Mouse (Mus musculus) embryonic fibroblast, embryonic 13.5 days (primary cell): ENCODE results near the gene Kcnk6. TPM values are rescaled to one million over a fixed set of nuclear protein-coding genes. Genes with fewer than 3 reads are reported as not detected.
"Not testable (repeated sequence)": the region's sequence is repeated elsewhere in the genome, so short reads cannot be mapped to it uniquely, and the experiment has no call there.

Source experiments
- H3K27ac ChIP-seq: 2 replicates; pipeline ENCODE4 v1.5.1; 2012; ENCODE audit warnings: low read length, control low read depth, inconsistent platforms; ENCODE audit not compliant: insufficient read depth
- H3K4me1 ChIP-seq: 2 replicates; pipeline ENCODE4 v1.6.1; 2011; ENCODE audit warnings: low read length; ENCODE audit not compliant: control insufficient read depth, insufficient read depth
- H3K4me3 ChIP-seq: 2 replicates; pipeline ENCODE4 v1.5.1; 2011; ENCODE audit warnings: mild to moderate bottlenecking, control low read depth, low read length; ENCODE audit not compliant: insufficient read depth
- CTCF ChIP-seq: IDR thresholded peaks from 2 replicates; pipeline ENCODE4 v1.5.1; 2011; ENCODE audit warnings: mild to moderate bottlenecking, control low read depth, low read length, moderate library complexity, borderline replicate concordance; ENCODE audit not compliant: insufficient read depth
- POLR2A ChIP-seq: IDR thresholded peaks from 2 replicates; pipeline ENCODE4 v1.6.1; 2011; ENCODE audit warnings: low read depth, mild to moderate bottlenecking, control low read depth, low read length, moderate library complexity
- polyA plus RNA-seq: library from polyadenylated mRNA; stranded (reverse); fragments of >200 nt; gene quantifications from 2 replicates; pipeline ENCODE4 v1.2.4, GENCODE M21; 2011; ENCODE audit warnings: low read depth; ENCODE audit not compliant: missing spikeins, insufficient read length

The Kcnk6 gene
- polyA plus RNA-seq, 1 experiment, result 2.7 TPM

DNA sequence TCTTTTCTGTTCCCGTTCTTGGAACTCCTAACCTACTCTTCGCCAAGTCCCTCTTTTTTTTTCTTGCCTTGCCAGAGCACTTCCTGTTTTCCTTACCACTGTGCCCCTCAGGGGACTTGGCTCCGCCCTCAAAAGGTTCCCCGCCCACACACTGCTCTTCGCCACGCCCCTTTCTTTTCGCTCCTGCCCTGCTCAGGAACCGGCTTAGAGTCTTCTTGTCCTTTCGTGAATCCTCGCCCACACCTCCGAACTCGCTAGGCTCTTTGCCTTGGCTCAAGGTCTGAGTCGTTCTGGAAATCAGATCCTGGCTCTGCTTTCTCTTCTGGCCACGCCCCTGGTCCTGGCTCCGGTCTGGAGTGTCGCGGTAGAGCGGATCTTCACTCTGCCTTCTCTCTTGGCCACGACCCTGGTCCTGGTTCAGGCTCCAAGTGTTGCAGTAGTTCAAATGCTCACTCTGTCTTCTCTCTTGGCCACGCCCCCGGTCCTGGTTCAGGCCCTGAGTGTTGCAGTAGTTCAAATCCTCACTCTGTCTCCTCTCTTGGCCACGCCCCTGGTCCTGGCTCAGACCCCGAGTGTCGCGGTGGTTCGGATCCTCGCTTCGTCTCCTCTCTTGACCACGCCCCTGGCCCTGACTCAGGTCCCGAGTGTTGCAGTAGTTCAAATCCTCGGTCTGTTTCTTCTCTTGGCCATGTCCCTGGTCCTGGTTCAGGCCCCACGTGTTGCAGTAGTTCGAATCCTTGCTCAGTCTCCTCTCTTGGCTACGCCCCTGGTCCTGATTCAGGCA is 20.7 kb downstream of the Kcnk6 start:
- Histone ChIP-seq H3K27ac (peak overlapping the region; percentile 3), H3K4me1 (no peaks in the 10 kb centered on the region), H3K4me3 (peak overlapping the region; percentile 3)
- TF ChIP-seq POLR2A (peak; percentile 68), CTCF (no peak)

- not testable (repeated sequence) for H3K4me3 ChIP-seq, H3K4me1 ChIP-seq
- H3K27ac ChIP-seq, result peak overlapping the region; percentile 3
Measured at GRCm38 (mm10) chr7:29211013-29211412, 21.3 kb downstream of the Kcnk6 start.

GRCm38 (mm10) chr7:29202577-29202976 is 29.7 kb downstream of the Kcnk6 start:
- H3K4me1 ChIP-seq, result no peaks in the 10 kb centered on the region
- H3K4me3 ChIP-seq, result no peak overlapping the region
- TF ChIP-seq POLR2A (no peak), CTCF (no peak)
- H3K27ac ChIP-seq, result no peak overlapping the region

DNA sequence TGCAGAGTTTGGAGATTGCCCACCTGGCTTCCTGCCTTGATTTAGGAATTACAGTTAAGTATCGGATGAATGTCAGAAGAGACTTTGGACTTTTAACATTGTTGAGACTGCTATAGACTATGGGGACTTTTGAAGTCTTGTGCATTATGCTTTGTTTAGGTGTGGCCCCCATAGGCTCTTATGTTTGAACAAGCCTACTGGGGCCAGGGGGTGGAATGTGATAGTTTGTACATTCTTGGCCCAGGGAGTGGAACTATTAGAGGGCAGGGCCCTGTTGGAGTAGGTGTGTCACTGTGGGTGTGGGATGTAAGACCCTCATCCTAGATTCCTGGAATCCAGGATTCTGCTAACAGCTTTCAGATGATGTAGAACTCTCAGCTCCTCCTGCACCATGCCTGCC is 38.1 kb downstream of the Kcnk6 start:
- H3K4me3 ChIP-seq, H3K4me1 ChIP-seq, H3K27ac ChIP-seq: not testable (repeated sequence)

DNA sequence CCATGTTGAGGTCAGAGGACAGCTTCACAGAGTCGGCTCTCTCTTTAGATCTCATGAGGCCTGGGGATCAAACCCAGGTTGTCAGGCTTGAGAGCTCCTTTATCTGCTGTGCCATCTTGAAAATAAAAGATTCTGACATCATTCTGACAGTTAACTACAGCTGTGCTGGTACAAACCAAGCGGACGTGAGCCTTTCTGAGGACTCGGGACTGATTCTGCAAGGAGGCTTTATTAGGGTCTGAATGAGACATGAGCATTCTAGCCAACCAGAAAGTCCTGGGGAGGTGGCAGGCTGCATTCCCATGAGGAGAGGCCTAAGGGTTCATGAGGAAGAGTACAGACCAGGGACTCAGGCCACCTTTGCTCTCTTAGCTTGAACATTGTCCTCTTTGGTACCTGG is 51.0 kb downstream of the Kcnk6 start:
- H3K4me3 ChIP-seq, H3K4me1 ChIP-seq, H3K27ac ChIP-seq: not testable (repeated sequence)

DNA sequence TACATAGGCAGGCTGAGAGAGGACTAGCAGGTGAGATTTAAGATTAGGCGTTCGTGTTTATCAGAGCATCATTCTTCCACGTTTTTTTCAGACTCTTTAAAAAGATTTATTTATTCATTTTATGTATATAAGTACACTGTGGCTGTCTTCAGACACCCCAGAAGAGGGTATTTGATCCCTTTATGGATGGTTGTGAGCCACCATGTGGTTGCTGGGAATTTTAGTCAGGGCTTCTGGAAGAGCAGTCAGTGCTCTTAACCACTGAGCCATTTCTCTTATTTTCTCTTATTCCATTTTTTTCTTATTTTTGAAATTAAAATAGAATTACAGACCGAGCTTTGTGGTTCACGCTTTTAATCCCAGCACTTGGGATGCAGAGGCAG is 51.5 kb downstream of the Kcnk6 start:
- no peak overlapping the region for H3K27ac ChIP-seq
- TF ChIP-seq CTCF (no peak), POLR2A (no peak)

DNA sequence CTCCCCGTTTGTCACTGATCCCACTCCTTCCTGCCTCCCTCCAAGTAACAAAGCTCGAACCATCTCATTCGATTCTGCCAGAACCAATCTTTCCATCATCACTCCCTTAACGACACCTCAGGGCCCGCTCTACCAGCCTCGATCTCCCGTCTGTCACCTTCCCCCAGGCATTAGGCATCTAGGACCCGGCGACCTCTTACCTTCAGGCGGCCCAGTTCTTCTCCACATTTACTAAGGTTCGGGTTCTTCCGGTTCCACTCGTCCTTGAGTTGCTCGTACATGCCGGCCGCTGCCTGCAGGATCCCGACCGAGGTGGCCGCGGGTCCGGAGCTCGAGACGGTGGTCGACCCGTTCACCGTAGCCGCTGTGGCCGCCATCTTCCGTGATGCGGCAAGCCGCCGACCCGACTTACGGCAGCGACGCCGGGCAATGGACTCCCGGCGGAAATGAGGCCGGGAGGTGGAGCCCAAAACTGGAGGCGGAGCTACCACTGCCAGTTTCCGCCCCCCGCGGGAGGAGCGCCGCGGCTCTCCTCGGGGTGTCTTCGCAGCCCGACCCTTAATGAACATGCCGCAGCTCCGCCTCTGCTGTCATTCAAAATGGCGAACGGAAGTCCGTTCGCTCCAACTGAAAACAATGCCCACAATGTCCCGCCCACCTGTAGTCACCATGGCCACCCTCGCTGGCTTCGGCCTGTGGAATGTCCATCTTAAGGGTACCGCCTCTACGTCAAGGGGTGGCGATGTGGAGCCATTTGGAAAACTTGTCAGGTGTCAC is 52.0 kb downstream of the Kcnk6 start, which contains the start of gene Psmd8:
Gene Psmd8, minus strand, starts transcription at position 625 of the 777 bp plus-strand sequence.
- Histone ChIP-seq H3K4me3 (peak within 1 kb of the TSS; percentile 99), H3K27ac (peak within 1 kb of the TSS; percentile 87), H3K4me1 (peaks cover 8% of the 10 kb centered on the region; the same call in 1 of the 2 replicates)
- TF ChIP-seq CTCF, result peak; percentile 31; the same call in 1 of the 2 replicates
- TF ChIP-seq POLR2A, result peak; percentile 94

More for the DNA sequence above, 51.5 kb downstream of the Kcnk6 start:
- H3K4me3 ChIP-seq, result no peak overlapping the region
- peaks cover 8% of the 10 kb centered on the region; the same call in 1 of the 2 replicates for H3K4me1 ChIP-seq

GRCm38 (mm10) chr7:29179323-29179722 is 53.0 kb downstream of the Kcnk6 start:
- Histone ChIP-seq H3K4me1 (peaks cover 8% of the 10 kb centered on the region; the same call in 1 of the 2 replicates), H3K4me3 (peak overlapping the region; percentile 99), H3K27ac (peak overlapping the region; percentile 87)
- TF ChIP-seq POLR2A (peak; percentile 58; the same call in 1 of the 2 replicates), CTCF (no peak)

DNA sequence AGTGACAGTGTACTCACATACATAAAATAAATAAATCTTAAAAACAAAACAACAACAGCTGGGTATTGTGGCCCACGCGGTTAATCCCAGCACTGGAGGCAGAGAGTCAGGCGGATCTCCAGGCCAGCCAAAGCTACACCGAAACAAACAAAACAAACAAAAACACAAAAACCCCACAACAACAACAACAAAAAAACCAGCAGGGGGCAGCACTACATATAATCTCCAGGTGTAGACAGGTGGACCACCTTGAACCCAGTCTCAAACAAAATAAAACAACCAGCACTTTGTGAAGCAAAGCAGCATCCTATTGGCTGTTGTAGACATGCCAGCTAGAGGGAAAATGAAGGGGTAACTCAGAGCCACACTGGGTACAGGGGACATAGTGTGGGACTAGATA is 54.2 kb downstream of the Kcnk6 start:
- TF ChIP-seq CTCF (no peak), POLR2A (no peak)
- Histone ChIP-seq H3K4me3 (peak overlapping the region; percentile 99), H3K27ac (no peak overlapping the region), H3K4me1 (peaks cover 8% of the 10 kb centered on the region; the same call in 1 of the 2 replicates)

DNA sequence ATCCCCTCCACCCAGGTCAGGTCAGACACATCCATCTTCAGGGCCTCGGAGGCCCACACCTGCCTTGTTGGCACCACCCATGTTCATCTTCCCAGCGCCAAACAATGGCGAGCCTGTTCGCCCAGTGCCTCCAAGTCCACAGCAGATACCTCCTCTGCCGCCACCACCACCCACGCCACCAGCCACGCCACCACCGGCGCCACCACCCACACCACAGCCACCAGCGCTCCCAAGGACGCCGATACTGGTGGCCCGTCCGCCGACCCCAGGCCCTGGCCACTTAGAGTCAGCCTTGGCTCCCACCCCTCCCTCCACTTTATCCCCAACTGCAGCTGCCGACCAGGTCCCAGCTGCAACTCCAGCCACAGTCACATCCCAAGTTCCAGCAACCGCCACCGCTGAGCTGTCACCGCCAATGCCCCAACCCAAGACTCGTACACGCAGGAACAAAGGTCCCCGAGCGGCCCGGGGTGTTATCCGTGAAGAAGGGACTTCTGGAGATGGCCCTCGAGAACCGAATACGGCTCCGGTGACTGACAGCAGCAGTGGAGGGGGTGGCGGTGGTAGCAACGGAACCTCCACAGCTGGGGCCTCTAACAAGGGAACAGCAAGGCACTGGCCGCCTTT is 59.8 kb downstream of the Kcnk6 start:
- Histone ChIP-seq H3K4me3 (no peak overlapping the region), H3K4me1 (peaks cover 3% of the 10 kb centered on the region), H3K27ac (no peak overlapping the region)
- TF ChIP-seq CTCF, result no peak
- TF ChIP-seq POLR2A, result no peak

Other genes with a start within 250 kb of the Kcnk6 start
- gene Ryr1, start 107.3 kb downstream of the Kcnk6 start, polyA plus RNA-seq, result 0.05 and 0.28 TPM in 2 replicates
- gene Rasgrp4, start 97.7 kb downstream of the Kcnk6 start, polyA plus RNA-seq, result not detected in 2 replicates
- gene Fam98c, start 76.3 kb downstream of the Kcnk6 start, polyA plus RNA-seq, result 5.5 and 5.9 TPM in 2 replicates
- gene Ggn, start 62.3 kb downstream of the Kcnk6 start, polyA plus RNA-seq, result 1.2 and 1.3 TPM in 2 replicates
- gene Spred3, start 62.1 kb downstream of the Kcnk6 start, polyA plus RNA-seq, result 31.2 and 56.4 TPM in 2 replicates
- 374 and 478 TPM in 2 replicates for gene Psmd8, start 51.8 kb downstream of the Kcnk6 start, polyA plus RNA-seq
- gene Catsperg1, start 18.5 kb downstream of the Kcnk6 start, polyA plus RNA-seq, result 0.40 and 0.47 TPM in 2 replicates
- 67.7 and 68.0 TPM in 2 replicates for gene Yif1b, start 5.8 kb upstream of the Kcnk6 start, polyA plus RNA-seq
- gene 2200002D01Rik, start 16.0 kb upstream of the Kcnk6 start, polyA plus RNA-seq, result 10.6 and 40.6 TPM in 2 replicates
- gene Spint2, start 49.4 kb upstream of the Kcnk6 start, polyA plus RNA-seq, result 11.6 and 11.7 TPM in 2 replicates
- gene Ppp1r14a, start 56.8 kb upstream of the Kcnk6 start, polyA plus RNA-seq, result 8.2 and 12.8 TPM in 2 replicates
- 4.7 and 6.6 TPM in 2 replicates for gene Dpf1, start 71.4 kb upstream of the Kcnk6 start, polyA plus RNA-seq